Mouse (Mus musculus) midbrain, embryonic 16.5 days (tissue): ENCODE measurements around the gene Dnaja2. TPM values are rescaled to one million over a fixed set of nuclear protein-coding genes. Genes with fewer than 3 reads are reported as not detected.

Experiments used
- ATAC-seq: fragments of 200-750 bp; cut with Nextera tagmentation; 2 replicates; pipeline ENCODE4 v1.8.0; 2017; ENCODE audit warnings: moderate TSS enrichment
- H3K27ac ChIP-seq: fragments of 300-500 bp; sonication (generic); 2 replicates; pipeline ENCODE4 v1.5.1; 2014; ENCODE audit warnings: mild to moderate bottlenecking, low read length, mixed read lengths
- H3K27me3 ChIP-seq: fragments of 300-500 bp; sonication (generic); 2 replicates; pipeline ENCODE4 v1.6.1; 2014; ENCODE audit warnings: low read depth, low read length, mixed read lengths; ENCODE audit not compliant: control insufficient read depth, insufficient read depth
- H3K36me3 ChIP-seq: fragments of 300-500 bp; sonication (generic); 2 replicates; pipeline ENCODE4 v1.6.1; 2014; ENCODE audit warnings: mild to moderate bottlenecking, low read length, moderate library complexity, mixed read lengths; ENCODE audit not compliant: control insufficient read depth, insufficient read depth
- H3K4me1 ChIP-seq: fragments of 300-500 bp; sonication (generic); 2 replicates; pipeline ENCODE4 v1.6.1; 2014; ENCODE audit warnings: mild to moderate bottlenecking, low read length, mixed read lengths; ENCODE audit not compliant: control insufficient read depth, insufficient read depth
- H3K4me2 ChIP-seq: fragments of 300-500 bp; sonication (generic); 2 replicates; pipeline ENCODE4 v1.6.1; 2014; ENCODE audit warnings: mild to moderate bottlenecking, low read length, mixed read lengths
- H3K4me3 ChIP-seq: fragments of 300-500 bp; sonication (generic); 2 replicates; pipeline ENCODE4 v1.5.1; 2014; ENCODE audit warnings: low read depth, mild to moderate bottlenecking, low read length, moderate library complexity, mixed read lengths
- H3K9ac ChIP-seq: fragments of 300-500 bp; sonication (generic); 2 replicates; pipeline ENCODE4 v1.6.1; 2014; ENCODE audit warnings: low read depth, low read length, mixed read lengths
- H3K9me3 ChIP-seq: fragments of 300-500 bp; sonication (generic); replicated peaks from 2 replicates; pipeline ENCODE4 v1.6.1; 2014; ENCODE audit warnings: mild to moderate bottlenecking, low read length, mixed read lengths; ENCODE audit not compliant: control insufficient read depth, poor library complexity, severe bottlenecking
- WGBS: fragments of 180-500 bp; shearing (Covaris S2); extraction: QIAGEN DNeasy Blood & Tissue Kit; methylation state at CpG from one replicate; pipeline ENCODE4 v1.1.7; 2014; 5-methylcytosine and 5-hydroxymethylcytosine counted together
- polyA plus RNA-seq: library from polyadenylated mRNA; unstranded; fragments of >200 nt; fragmentation: Nextera tagmentation; extraction: Ambion mirVana; gene quantifications from 2 replicates; pipeline ENCODE4 v1.2.1, GENCODE M21; 2015

The Dnaja2 gene
- 171 and 177 TPM in 2 replicates for polyA plus RNA-seq

GRCm38 (mm10) chr8:85555181-85556145 lies at the start of gene Dnaja2:
Gene Dnaja2 (minus strand): TSS chr8:85555344.
- H3K4me1 ChIP-seq, result peaks cover 22% of the 10 kb centered on the region
- ATAC-seq, result peak; percentile 94
- no peaks in the 10 kb centered on the region for H3K27me3 ChIP-seq
- peak within 1 kb of the TSS; percentile 96 for H3K4me3 ChIP-seq
- H3K36me3 ChIP-seq, result peaks cover 4% of the 10 kb centered on the region; the same call in 1 of the 2 replicates
- WGBS, result under 1% methylated on average over 55 of the region's 77 CpGs
- H3K9me3 ChIP-seq, result no peaks in the 10 kb centered on the region
- peak within 1 kb of the TSS; percentile 66 for H3K4me2 ChIP-seq
- H3K9ac ChIP-seq, result peak within 1 kb of the TSS; percentile 85
- peak within 1 kb of the TSS; percentile 93 for H3K27ac ChIP-seq

GRCm38 (mm10) chr8:85604201-85604600 lies 49.1 kb upstream of the Dnaja2 start:
- WGBS, result 89% methylated on average over 4 of the region's 4 CpGs
- Histone ChIP-seq H3K9ac (no peak overlapping the region), H3K4me3 (no peak overlapping the region), H3K36me3 (no peaks in the 10 kb centered on the region), H3K27me3 (no peaks in the 10 kb centered on the region), H3K4me2 (no peak overlapping the region), H3K9me3 (no peaks in the 10 kb centered on the region), H3K4me1 (no peaks in the 10 kb centered on the region), H3K27ac (no peak overlapping the region)
- no peak for ATAC-seq

- 36% methylated on average over 8 of the region's 8 CpGs for WGBS
- ATAC-seq, result no peak
- Histone ChIP-seq H3K4me1 (no peaks in the 10 kb centered on the region), H3K27ac (no peak overlapping the region), H3K27me3 (no peaks in the 10 kb centered on the region), H3K9me3 (no peaks in the 10 kb centered on the region), H3K36me3 (no peaks in the 10 kb centered on the region), H3K4me2 (no peak overlapping the region), H3K4me3 (no peak overlapping the region), H3K9ac (no peak overlapping the region)
Measured at GRCm38 (mm10) chr8:85603203-85603895, 48.2 kb upstream of the Dnaja2 start.

GRCm38 (mm10) chr8:85602737-85603136 lies 47.6 kb upstream of the Dnaja2 start:
- WGBS, result 80% methylated on average over 4 of the region's 4 CpGs
- no peaks in the 10 kb centered on the region for H3K4me1 ChIP-seq
- H3K9ac ChIP-seq, result no peak overlapping the region
- no peaks in the 10 kb centered on the region for H3K27me3 ChIP-seq
- no peak overlapping the region for H3K4me2 ChIP-seq
- H3K36me3 ChIP-seq, result no peaks in the 10 kb centered on the region
- no peak overlapping the region for H3K4me3 ChIP-seq
- no peak for ATAC-seq
- no peaks in the 10 kb centered on the region for H3K9me3 ChIP-seq
- no peak overlapping the region for H3K27ac ChIP-seq

- no peak overlapping the region for H3K4me2 ChIP-seq
- 86% methylated on average over 8 of the region's 8 CpGs for WGBS
- no peaks in the 10 kb centered on the region for H3K27me3 ChIP-seq
- no peaks in the 10 kb centered on the region for H3K9me3 ChIP-seq
- H3K4me1 ChIP-seq, result no peaks in the 10 kb centered on the region
- ATAC-seq, result no peak
- H3K36me3 ChIP-seq, result no peaks in the 10 kb centered on the region
- no peak overlapping the region for H3K9ac ChIP-seq
- H3K27ac ChIP-seq, result no peak overlapping the region
- no peak overlapping the region for H3K4me3 ChIP-seq
Measured at GRCm38 (mm10) chr8:85601741-85602140, 46.6 kb upstream of the Dnaja2 start.

- no peaks in the 10 kb centered on the region for H3K36me3 ChIP-seq
- H3K27me3 ChIP-seq, result no peaks in the 10 kb centered on the region
- no peak for ATAC-seq
- H3K4me2 ChIP-seq, result no peak overlapping the region
- 72% methylated on average over 8 of the region's 8 CpGs for WGBS
- H3K9me3 ChIP-seq, result no peaks in the 10 kb centered on the region
- H3K9ac ChIP-seq, result no peak overlapping the region
- H3K4me1 ChIP-seq, result no peaks in the 10 kb centered on the region
- H3K27ac ChIP-seq, result no peak overlapping the region
- H3K4me3 ChIP-seq, result no peak overlapping the region
Measured at GRCm38 (mm10) chr8:85597413-85598191, 42.5 kb upstream of the Dnaja2 start.

- no peaks in the 10 kb centered on the region for H3K9me3 ChIP-seq
- no peak overlapping the region for H3K4me2 ChIP-seq
- H3K27ac ChIP-seq, result no peak overlapping the region
- no peaks in the 10 kb centered on the region for H3K4me1 ChIP-seq
- no peak for ATAC-seq
- H3K36me3 ChIP-seq, result no peaks in the 10 kb centered on the region
- no peak overlapping the region for H3K4me3 ChIP-seq
- WGBS, result 33% methylated on average over 6 of the region's 6 CpGs
- H3K27me3 ChIP-seq, result no peaks in the 10 kb centered on the region
- H3K9ac ChIP-seq, result no peak overlapping the region
Measured at GRCm38 (mm10) chr8:85595391-85595790, 40.2 kb upstream of the Dnaja2 start.

- H3K27me3 ChIP-seq, result no peaks in the 10 kb centered on the region
- no peaks in the 10 kb centered on the region for H3K36me3 ChIP-seq
- no peaks in the 10 kb centered on the region for H3K9me3 ChIP-seq
- H3K27ac ChIP-seq, result no peak overlapping the region
- 34% methylated on average over 3 of the region's 3 CpGs for WGBS
- H3K4me3 ChIP-seq, result no peak overlapping the region
- no peak for ATAC-seq
- no peak overlapping the region for H3K9ac ChIP-seq
- no peak overlapping the region for H3K4me2 ChIP-seq
- H3K4me1 ChIP-seq, result no peaks in the 10 kb centered on the region
Measured at GRCm38 (mm10) chr8:85594983-85595382, 39.8 kb upstream of the Dnaja2 start.
